Mouse (Mus musculus) MEL (cell line): ENCODE data around the gene Igfbp2. TPM values are rescaled to one million over a fixed set of nuclear protein-coding genes. Genes with fewer than 3 reads are reported as not detected.

ENCODE experiments used
- DNase-seq: peaks from one replicate; pipeline ENCODE4 v3.0.0; 2011; ENCODE audit warnings: low read depth, low spot score
- H3K27ac ChIP-seq: 2 replicates; pipeline ENCODE4 v1.5.1; 2012; ENCODE audit warnings: low read depth, mild to moderate bottlenecking, control low read depth, low read length, moderate library complexity; ENCODE audit not compliant: control insufficient read depth
- H3K27me3 ChIP-seq, 2 experiments: fragments of 150-350 bp in 1 of 2; sonication (generic) in 1 of 2; 2 replicates each; pipeline ENCODE4 v1.6.1; 2012; ENCODE audit warnings: low read length in 2 of 2, mild to moderate bottlenecking in 2 of 2, improper control_type of control experiment in 1 of 2, moderate library complexity in 1 of 2; ENCODE audit not compliant: insufficient read depth in 2 of 2, control insufficient read depth in 1 of 2
- H3K36me3 ChIP-seq, 2 experiments: 2 replicates each; pipeline ENCODE4 v1.6.1; 2012 to 2014; ENCODE audit warnings: low read length in 2 of 2, improper control_type of control experiment in 1 of 2, inconsistent platforms in 1 of 2, mild to moderate bottlenecking in 1 of 2; ENCODE audit not compliant: insufficient read depth in 2 of 2, control insufficient read depth in 1 of 2
- H3K4me1 ChIP-seq, 2 experiments: fragments of 150-350 bp in 1 of 2; sonication (generic) in 1 of 2; 2 replicates each; pipeline ENCODE4 v1.6.1; 2012; ENCODE audit warnings: low read length in 2 of 2, improper control_type of control experiment in 1 of 2, mild to moderate bottlenecking in 1 of 2; ENCODE audit not compliant: insufficient read depth in 2 of 2, control insufficient read depth in 1 of 2
- H3K4me3 ChIP-seq, 2 experiments: fragments of 150-350 bp in 1 of 2; sonication (generic) in 1 of 2; 2 replicates each; pipeline ENCODE4 v1.5.1; 2012; ENCODE audit warnings: low read depth in 2 of 2, low read length in 2 of 2, mild to moderate bottlenecking in 2 of 2, moderate library complexity in 2 of 2, control low read depth in 1 of 2, improper control_type of control experiment in 1 of 2; ENCODE audit not compliant: control insufficient read depth in 1 of 2, insufficient read depth in 1 of 2
- H3K79me2 ChIP-seq: 2 replicates; pipeline ENCODE4 v1.6.1; 2012; ENCODE audit warnings: mild to moderate bottlenecking, low read length, moderate library complexity; ENCODE audit not compliant: control insufficient read depth, poor library complexity, insufficient read depth
- H3K9ac ChIP-seq: 2 replicates; pipeline ENCODE4 v1.6.1; 2012; ENCODE audit warnings: low read depth, mild to moderate bottlenecking, control low read depth, low read length, moderate library complexity; ENCODE audit not compliant: control insufficient read depth, poor library complexity, severe bottlenecking
- H3K9me3 ChIP-seq: fragments of 150-350 bp; sonication (generic); replicated peaks from 2 replicates; pipeline ENCODE4 v1.6.1; 2012; ENCODE audit warnings: mild to moderate bottlenecking, low read length, improper control_type of control experiment, moderate library complexity; ENCODE audit not compliant: insufficient read depth
- CHD2 ChIP-seq: IDR thresholded peaks from 2 replicates; pipeline ENCODE4 v1.6.1; 2011; ENCODE audit warnings: low read length, improper control_type of control experiment
- ELF1 ChIP-seq: IDR thresholded peaks from 2 replicates; pipeline ENCODE4 v1.6.1; 2014; ENCODE audit warnings: low read depth, mild to moderate bottlenecking, inconsistent platforms, low read length, improper control_type of control experiment, moderate library complexity
- GABPA ChIP-seq: IDR thresholded peaks from 2 replicates; pipeline ENCODE4 v1.6.1; 2012; ENCODE audit warnings: low read depth, mild to moderate bottlenecking, inconsistent platforms, low read length, improper control_type of control experiment, moderate library complexity
- HCFC1 ChIP-seq: IDR thresholded peaks from 2 replicates; pipeline ENCODE4 v1.6.1; 2012; ENCODE audit warnings: low read depth, mild to moderate bottlenecking, inconsistent platforms, low read length, improper control_type of control experiment, moderate library complexity
- MAFK ChIP-seq: IDR thresholded peaks from 2 replicates; pipeline ENCODE4 v1.6.1; 2011; ENCODE audit warnings: low read depth, mild to moderate bottlenecking, low read length, improper control_type of control experiment, borderline replicate concordance
- MYB ChIP-seq: IDR thresholded peaks from 2 replicates; pipeline ENCODE4 v1.6.1; 2011; ENCODE audit warnings: mild to moderate bottlenecking, low read depth, low read length, improper control_type of control experiment
- NELFE ChIP-seq: IDR thresholded peaks from 2 replicates; pipeline ENCODE4 v1.6.1; 2011; ENCODE audit warnings: low read depth, low read length, improper control_type of control experiment
- POLR2A ChIP-seq, 2 experiments: IDR thresholded peaks; 2 replicates each; pipeline ENCODE4 v1.6.1; 2011 to 2012; ENCODE audit warnings: low read length in 2 of 2, mild to moderate bottlenecking in 2 of 2, control low read depth in 1 of 2, improper control_type of control experiment in 1 of 2, low read depth in 1 of 2, moderate library complexity in 1 of 2; ENCODE audit not compliant: control insufficient read depth in 1 of 2, insufficient read depth in 1 of 2, poor library complexity in 1 of 2
- POLR2AphosphoS2 ChIP-seq: IDR thresholded peaks from 2 replicates; pipeline ENCODE4 v1.6.1; 2011; ENCODE audit warnings: low read length, improper control_type of control experiment
- POLR2AphosphoS5 ChIP-seq: IDR thresholded peaks from 2 replicates; pipeline ENCODE4 v1.6.1; 2012; ENCODE audit warnings: low read depth, borderline replicate concordance, mild to moderate bottlenecking, inconsistent platforms, low read length, moderate library complexity, mixed read lengths
- RCOR1 ChIP-seq: IDR thresholded peaks from 2 replicates; pipeline ENCODE4 v1.6.1; 2012; ENCODE audit warnings: low read depth, mild to moderate bottlenecking, inconsistent platforms, low read length, improper control_type of control experiment
- TAL1 ChIP-seq: IDR thresholded peaks from 2 replicates; pipeline ENCODE4 v1.6.1; 2012; ENCODE audit warnings: mild to moderate bottlenecking, inconsistent platforms, low read length, moderate library complexity, mixed read lengths
- USF2 ChIP-seq, 2 experiments: IDR thresholded peaks; 2 replicates each; pipeline ENCODE4 v1.6.1; 2011 to 2012; ENCODE audit warnings: improper control_type of control experiment in 2 of 2, low read length in 2 of 2, borderline replicate concordance in 1 of 2, inconsistent platforms in 1 of 2, low read depth in 1 of 2, mild to moderate bottlenecking in 1 of 2; ENCODE audit not compliant: insufficient read depth in 1 of 2
- ZKSCAN1 ChIP-seq: IDR thresholded peaks from 2 replicates; pipeline ENCODE4 v1.6.1; 2012; ENCODE audit warnings: low read depth, mild to moderate bottlenecking, inconsistent platforms, low read length, improper control_type of control experiment, moderate library complexity
- ZMIZ1 ChIP-seq: IDR thresholded peaks from 2 replicates; pipeline ENCODE4 v1.6.1; 2012; ENCODE audit warnings: low read depth, mild to moderate bottlenecking, inconsistent platforms, low read length, improper control_type of control experiment, moderate library complexity
- polyA plus RNA-seq, 2 experiments: library from polyadenylated mRNA; stranded (reverse) in 1 of 2; unstranded in 1 of 2; fragments of >175 nt in 1 of 2; fragments of >200 nt in 1 of 2; gene quantifications; 2 replicates each; pipeline versions ENCODE4 v1.2.1 to v1.2.4; 2012; ENCODE audit warnings: low replicate concordance in 2 of 2, low read depth in 1 of 2; ENCODE audit not compliant: insufficient read length in 2 of 2, insufficient read depth in 1 of 2, missing spikeins in 1 of 2
- total RNA-seq: library from RNA; depleted of rRNA; stranded (reverse); fragments of 300-350 nt; gene quantifications from 2 replicates; pipeline ENCODE4 v1.2.3, GENCODE M21; 2012

Gene Igfbp2
- total and polyA plus RNA-seq, 3 experiments, result not detected

DNA sequence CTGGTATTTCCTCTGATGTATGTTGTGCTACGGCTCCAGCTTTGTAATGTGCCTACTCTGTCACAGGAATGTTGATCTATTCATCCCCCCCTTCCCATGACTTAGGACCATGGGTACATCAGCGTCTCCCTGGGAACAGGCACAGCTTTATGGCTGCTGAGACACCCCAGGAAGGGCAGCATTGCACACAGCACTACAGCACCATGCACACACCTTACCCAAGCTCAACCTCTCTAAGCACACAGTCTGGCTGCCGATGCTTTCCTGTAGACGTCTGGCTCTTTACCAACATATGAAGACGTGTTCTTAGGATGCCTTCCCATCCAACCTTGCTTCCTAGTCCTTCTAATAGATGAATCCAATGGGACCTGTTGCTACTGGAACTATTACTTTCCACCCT, 42.1 kb downstream of the Igfbp2 start:
- no peak for DNase-seq
- no peaks in the 10 kb centered on the region for H3K9me3 ChIP-seq
- peaks cover 0 to 18% of the 10 kb centered on the region in 2 experiments; a peak in 2 of 4 replicates for H3K36me3 ChIP-seq
- peaks cover 16 to 19% of the 10 kb centered on the region in 2 experiments for H3K4me1 ChIP-seq
- no peak overlapping the region for H3K27ac ChIP-seq
- no peak overlapping the region for H3K9ac ChIP-seq
- TF ChIP-seq ZKSCAN1, result no peak
- no peak for TF ChIP-seq POLR2A (IDR thresholded peaks at IDR 0.05; ENCODE audit: control insufficient read depth in 1 of 2, insufficient read depth in 1 of 2, low read depth in 1 of 2, low read length in 2 of 2, poor library complexity in 1 of 2)
- TF ChIP-seq CHD2, result no peak
- TF ChIP-seq HCFC1, result no peak
- no peak for TF ChIP-seq POLR2AphosphoS2
- no peak for TF ChIP-seq TAL1
- TF ChIP-seq MAFK, result no peak
- TF ChIP-seq USF2 (IDR thresholded peaks at IDR 0.05; ENCODE audit: borderline replicate concordance in 1 of 2, insufficient read depth in 1 of 2, low read depth in 1 of 2, low read length in 2 of 2), result no peak
- no peak for TF ChIP-seq MYB
- TF ChIP-seq NELFE, result no peak
- TF ChIP-seq GABPA, result no peak
- TF ChIP-seq, all 39 proteins: peak for 0
- Histone ChIP-seq H3K4me3 (no peak overlapping the region), H3K27me3 (no peaks in the 10 kb centered on the region; a peak in 1 of 4 replicates), H3K79me2 (no peaks in the 10 kb centered on the region)

GRCm38 (mm10) chr1:72867346-72867745, 43.0 kb downstream of the Igfbp2 start:
- Histone ChIP-seq H3K4me1 (peaks cover 16 to 19% of the 10 kb centered on the region in 2 experiments), H3K79me2 (no peaks in the 10 kb centered on the region), H3K27ac (no peak overlapping the region), H3K36me3 (peaks cover 0 to 18% of the 10 kb centered on the region in 2 experiments; a peak in 2 of 4 replicates), H3K9me3 (no peaks in the 10 kb centered on the region), H3K4me3 (no peak overlapping the region), H3K9ac (no peak overlapping the region), H3K27me3 (no peaks in the 10 kb centered on the region)
- peak; percentile 32 for DNase-seq
- TF ChIP-seq POLR2AphosphoS5 (no peak), ZMIZ1 (no peak), ELF1 (no peak), MAFK (no peak), POLR2A (IDR thresholded peaks at IDR 0.05; ENCODE audit: control insufficient read depth in 1 of 2, insufficient read depth in 1 of 2, low read depth in 1 of 2, low read length in 2 of 2, poor library complexity in 1 of 2) (no peak), USF2 (IDR thresholded peaks at IDR 0.05; ENCODE audit: borderline replicate concordance in 1 of 2, insufficient read depth in 1 of 2, low read depth in 1 of 2, low read length in 2 of 2) (no peak), RCOR1 (no peak)
